In the genomic region with DNA sequence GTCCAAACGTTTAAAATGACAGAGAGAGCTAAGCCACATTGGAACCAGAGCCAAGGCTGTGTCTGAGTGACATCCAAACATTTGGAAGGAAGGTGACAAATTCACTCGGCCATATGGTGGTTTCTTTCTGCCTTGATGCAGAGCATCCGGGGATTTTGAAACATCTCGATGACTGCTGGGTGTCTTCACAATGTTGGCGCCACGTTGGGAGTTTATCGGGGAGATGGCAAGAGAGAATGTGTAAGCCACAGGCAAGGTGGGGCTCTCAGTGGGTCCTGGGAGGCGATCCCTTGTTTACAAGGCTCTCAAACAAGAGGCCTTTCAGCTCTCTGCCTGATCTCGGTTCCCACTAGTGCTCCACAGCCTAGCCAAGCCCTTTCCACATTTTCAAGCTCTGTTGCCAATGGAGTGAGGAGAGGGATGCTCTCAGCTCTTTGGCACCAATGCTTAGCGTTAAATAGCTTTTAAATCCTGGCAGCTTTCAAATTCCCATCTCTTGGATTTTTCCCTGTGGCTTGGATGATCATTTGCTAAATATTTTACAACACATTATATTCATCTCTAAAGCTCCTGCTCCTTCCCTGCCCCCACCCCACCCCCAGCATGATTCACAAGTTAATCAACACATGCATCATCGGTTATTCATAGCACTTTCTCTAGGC, we compare ENCODE assay signal across 8 mouse cellular contexts. TPM values are rescaled to one million over a fixed set of nuclear protein-coding genes. Genes with fewer than 3 reads are reported as not detected.
DNase-seq lines count a peak whose midpoint lies in the region; ATAC-seq lines count a peak whose summit lies in the region.

No protein-coding gene starts in this region.

- DNase-seq in heart, adult 18-20 months = peak; percentile 34 to 37
- no peak for DNase-seq in heart, postnatal 25 days (ENCODE audit: low spot score)
- DNase-seq in brain, embryonic 18.5 days (ENCODE audit: low read depth, low spot score) = peak; percentile 68
- DNase-seq in layer of hippocampus, adult 11-12 months (ENCODE audit: low spot score) = peak; percentile 46
- DNase-seq in right cerebral cortex, postnatal 10 days (ENCODE audit: low spot score in 2 of 2) = peak; percentile 44 to 68
- DNase-seq in ovary, postnatal 36 days (ENCODE audit: low spot score) = no peak
- DNase-seq in adrenal gland, adult 2 months = no peak

- intact Hi-C loops in heart, postnatal 25 days (cut with DNase I) = no loop called here

- ATAC-seq in CD4-positive, CD25-positive, alpha-beta regulatory T cell, adult 4 months = no peak

RNA-seq across cellular contexts. Expression of a gene that starts 51.4 kb away (rescaled TPM):
- total RNA-seq in heart, adult 18-20 months (2021) = 1 to 10 TPM; 6.0 to 7.4 TPM
- total RNA-seq in heart, postnatal 25 days (2021) = 1 to 10 TPM; 6.2 to 8.3 TPM
- 10 to 100 TPM; 13.0 to 16.5 TPM for polyA plus RNA-seq in CD4-positive, CD25-positive, alpha-beta regulatory T cell, adult 4 months (2017; shearing (Covaris generic))
- total RNA-seq in adrenal gland, adult 2 months (2021) = 10 to 100 TPM in 1 of 2 experiments, 1 to 10 TPM in 1; 8.0 to 13.8 TPM
- polyA plus RNA-seq in adrenal gland, adult 2 months (2012; rRNA removed) = 3.1 and 3.2 TPM in 2 replicates

Comparison
In these comparisons a context has a peak if more than half of its experiments do, and no peak if none do; other contexts are left out.
1. DNase-seq: peak in heart, adult 18-20 months (2 of 2), brain, embryonic 18.5 days (single experiment), layer of hippocampus, adult 11-12 months (single experiment) and right cerebral cortex, postnatal 10 days (2 of 2); none in heart, postnatal 25 days (single experiment), ovary, postnatal 36 days (single experiment) and adrenal gland, adult 2 months (single experiment).